Mouse (Mus musculus): ENCODE measurements around the gene Slc7a4. TPM values are rescaled to one million over a fixed set of nuclear protein-coding genes. Genes with fewer than 3 reads are reported as not detected.
"Not testable (repeated sequence)": the region's sequence is repeated elsewhere in the genome, so short reads cannot be mapped to it uniquely, and the experiment has no call there.

The Slc7a4 gene
- total and polyA plus RNA-seq, 3 experiments, result 1.3 TPM; not detected in 2

- H3K27me3 ChIP-seq (replicated peaks), result peaks cover 19% of the 10 kb centered on the region
- H3K4me3 ChIP-seq (replicated peaks in 1 of 3; ENCODE audit: low read depth in 2 of 3, low read length in 2 of 3, poor library complexity in 1 of 3), result peak overlapping the region in 1 of 3 experiments; percentile 54
- dilution Hi-C loops (cut with MboI; ENCODE audit: extremely low pct_ligation_motif_present, extremely low pct_unique_long_range_greater_than_20kb, low sequenced_read_pairs); H3K36me3 ChIP-seq (replicated peaks in 1 of 2; ENCODE audit: control insufficient read depth in 1 of 2, insufficient read depth in 1 of 2, low read length in 1 of 2); H3K27ac ChIP-seq (ENCODE audit: insufficient read depth, low read depth); H3K79me2 ChIP-seq (replicated peaks; ENCODE audit: control insufficient read depth, extremely low read depth, insufficient read depth, poor library complexity, severe bottlenecking); H3K9me3 ChIP-seq (replicated peaks; ENCODE audit: low read length); H3K9ac ChIP-seq (ENCODE audit: insufficient read depth, low read depth): not testable (repeated sequence)
- peak; percentile 51 for DNase-seq (ENCODE audit: extremely low read depth)
- peak overlapping the region; percentile 57 for H3K4me2 ChIP-seq (ENCODE audit: insufficient read depth, low read depth, poor library complexity, severe bottlenecking)
- H3K4me1 ChIP-seq (ENCODE audit: control insufficient read depth in 1 of 2, insufficient read depth in 2 of 2), result peaks cover 22 to 38% of the 10 kb centered on the region in 2 experiments
- in situ Hi-C loops (cut with MboI; ENCODE audit: low pct_ligation_motif_present, low pct_unique_long_range_greater_than_20kb, low sequenced_read_pairs), result loop anchor here (5.0 to 10.0 kb wide), 3 partner anchors 33 to 180 kb away; partner anchors contain the start of genes Med15 and Smpd4
- TF ChIP-seq SIN3A (IDR thresholded peaks at IDR 0.05; ENCODE audit: low read length), result 0 out of 2 replicates have a peak, but pooled peaks have one; percentile 1
Measured at GRCm38 (mm10) chr16:17554702-17555101, 28.3 kb downstream of the Slc7a4 start.

- Histone ChIP-seq H3K4me3 (replicated peaks in 1 of 3; ENCODE audit: low read depth in 2 of 3, low read length in 2 of 3, poor library complexity in 1 of 3) (peak overlapping the region; percentile 54 to 57 (median 57)), H3K9me3 (replicated peaks; ENCODE audit: low read length) (no peaks in the 10 kb centered on the region), H3K4me1 (ENCODE audit: control insufficient read depth in 1 of 2, insufficient read depth in 2 of 2) (peaks cover 22 to 38% of the 10 kb centered on the region in 2 experiments), H3K36me3 (replicated peaks in 1 of 2; ENCODE audit: control insufficient read depth in 1 of 2, insufficient read depth in 1 of 2, low read length in 1 of 2) (no peaks in the 10 kb centered on the region), H3K27ac (ENCODE audit: insufficient read depth, low read depth) (no peak overlapping the region), H3K79me2 (replicated peaks; ENCODE audit: control insufficient read depth, extremely low read depth, insufficient read depth, poor library complexity, severe bottlenecking) (no peaks in the 10 kb centered on the region), H3K9ac (ENCODE audit: insufficient read depth, low read depth) (peak overlapping the region; percentile 14; the same call in 1 of the 2 replicates), H3K4me2 (ENCODE audit: insufficient read depth, low read depth, poor library complexity, severe bottlenecking) (peak overlapping the region; percentile 57), H3K27me3 (replicated peaks) (peaks cover 13% of the 10 kb centered on the region)
- DNase-seq (ENCODE audit: extremely low read depth), result peak; percentile 99
- dilution Hi-C loops (cut with MboI; ENCODE audit: extremely low pct_ligation_motif_present, extremely low pct_unique_long_range_greater_than_20kb, low sequenced_read_pairs) (no loop called here), in situ Hi-C loops (cut with MboI; ENCODE audit: low pct_ligation_motif_present, low pct_unique_long_range_greater_than_20kb, low sequenced_read_pairs) (loop anchor here (5.0 to 10.0 kb wide), 2 partner anchors 33 to 181 kb away; partner anchors contain the start of gene Med15)
- TF ChIP-seq JUN (IDR thresholded peaks at IDR 0.05; ENCODE audit: insufficient read depth, low read depth, low read length) (no peak), SIN3A (IDR thresholded peaks at IDR 0.05; ENCODE audit: low read length) (0 out of 2 replicates have a peak, but pooled peaks have one; percentile 38), NRF1 (IDR thresholded peaks at IDR 0.05; ENCODE audit: low read depth, low read length) (no peak), TCF12 (IDR thresholded peaks at IDR 0.05; ENCODE audit: low read depth, low read length) (no peak), ZC3H11A (IDR thresholded peaks at IDR 0.05; ENCODE audit: low read depth, low read length) (no peak), GABPA (IDR thresholded peaks at IDR 0.05; ENCODE audit: insufficient replicate concordance, low read depth, low read length) (no peak), MAX (IDR thresholded peaks at IDR 0.05; ENCODE audit: low read length) (0 out of 2 replicates have a peak, but pooled peaks have one; percentile 16), USF1 (IDR thresholded peaks at IDR 0.05; ENCODE audit: low read depth, low read length) (peak; percentile 68), MEF2A (IDR thresholded peaks at IDR 0.05; ENCODE audit: borderline replicate concordance, low read depth, low read length) (no peak), RAD21 (IDR thresholded peaks at IDR 0.05; ENCODE audit: low read depth, low read length) (no peak), KAT2A (IDR thresholded peaks at IDR 0.05; ENCODE audit: insufficient replicate concordance, low read length) (no peak), CTCF (conservative IDR thresholded peaks at IDR 0.05 in 1 of 2, IDR thresholded peaks at IDR 0.05 in 1 of 2; ENCODE audit: low read depth in 2 of 2, low read length in 2 of 2) (no peak), POLR2AphosphoS2 (IDR thresholded peaks at IDR 0.05; ENCODE audit: low read depth, low read length) (no peak), CHD1 (IDR thresholded peaks at IDR 0.05; ENCODE audit: low read depth, low read length) (no peak), ELF1 (IDR thresholded peaks at IDR 0.05; ENCODE audit: low read depth, low read length) (no peak; the same call in 1 of the 2 replicates), MAZ (IDR thresholded peaks at IDR 0.05; ENCODE audit: low read depth, low read length) (no peak), USF2 (conservative IDR thresholded peaks at IDR 0.05; ENCODE audit: low read depth, low read length) (0 out of 2 replicates have a peak, but pooled peaks have one; percentile 42), UBTF (IDR thresholded peaks at IDR 0.05; ENCODE audit: low read depth, low read length) (no peak), POLR2A (IDR thresholded peaks at IDR 0.05; ENCODE audit: low read depth, low read length) (peak; percentile 61), HCFC1 (IDR thresholded peaks at IDR 0.05; ENCODE audit: low read depth, low read length) (no peak), BHLHE40 (IDR thresholded peaks at IDR 0.05; ENCODE audit: low read depth, low read length) (peak; percentile 84)
Measured at GRCm38 (mm10) chr16:17553910-17554685, 28.9 kb downstream of the Slc7a4 start.
